Mouse (Mus musculus) myocyte (in vitro differentiated cells): ENCODE data around the gene Fes.
A peak's percentile ranks its signal among the peaks of the same experiment; 100 is the strongest.

ENCODE experiments used
- CEBPB ChIP-seq: IDR thresholded peaks from 2 replicates; pipeline ENCODE4 v1.6.1; 2011; ENCODE audit warnings: mild to moderate bottlenecking, moderate library complexity; ENCODE audit not compliant: poor library complexity, insufficient read depth, severe bottlenecking
- POLR2A ChIP-seq: IDR thresholded peaks from one replicate; pipeline ENCODE4 v1.6.1; 2011; ENCODE audit warnings: low read depth, mild to moderate bottlenecking, control low read depth, moderate library complexity; ENCODE audit not compliant: insufficient read length

DNA sequence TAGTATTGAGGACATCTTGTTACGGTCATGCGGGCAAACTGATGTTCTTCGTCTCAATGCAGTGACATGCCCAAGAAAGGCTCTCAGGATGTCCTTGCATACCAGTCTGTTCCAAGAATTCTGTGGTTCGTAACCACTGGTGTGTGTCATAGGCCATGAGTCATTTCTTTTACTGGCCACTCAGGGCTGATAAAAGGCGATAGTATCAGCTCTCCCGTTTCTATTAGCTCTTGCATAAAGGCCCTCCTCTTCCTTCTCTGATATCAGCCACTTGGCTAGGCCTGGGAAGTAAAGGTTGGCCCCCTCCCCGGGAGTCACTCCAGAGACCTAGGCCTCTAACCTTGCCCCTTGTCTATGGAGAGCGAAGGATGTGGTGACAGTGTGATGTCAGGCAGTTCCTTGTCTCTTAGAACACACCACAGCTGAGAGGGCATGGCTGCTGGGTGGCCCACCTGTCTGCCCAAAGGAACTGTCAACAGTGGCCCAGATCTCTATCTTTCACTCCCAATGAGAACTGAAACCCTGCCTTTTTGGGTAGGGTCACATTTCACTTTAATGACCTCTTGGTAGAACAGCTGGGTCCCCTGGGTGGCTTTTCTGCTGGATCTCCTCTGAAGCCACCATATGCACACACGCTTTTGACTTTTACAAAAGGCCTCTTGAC lies 12.2 kb downstream of the Fes start:
- TF ChIP-seq CEBPB (peak; percentile 39; the same call in 1 of the 2 replicates), POLR2A (no peak)
